10 mouse cellular contexts compared by ENCODE assay signal in the genomic region with DNA sequence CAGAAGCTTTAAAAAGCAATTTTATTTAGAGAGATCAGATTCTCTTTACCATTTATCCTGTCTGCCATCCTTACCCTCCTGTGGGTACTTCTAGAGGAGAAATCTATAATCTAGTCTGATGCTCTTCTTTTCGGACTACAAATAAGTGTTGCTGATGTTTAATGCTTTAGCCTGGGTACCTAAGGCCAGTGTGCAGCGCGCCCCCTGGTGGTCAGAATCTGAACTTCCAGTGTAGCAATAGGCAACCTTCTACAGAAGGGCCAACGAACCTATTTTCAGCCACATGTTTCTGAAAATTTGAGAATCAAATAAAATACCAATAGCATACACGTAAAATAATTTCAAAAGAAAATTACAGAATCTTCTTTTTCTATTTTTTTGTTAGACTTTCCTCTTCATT. TPM values are rescaled to one million over a fixed set of nuclear protein-coding genes. Genes with fewer than 3 reads are reported as not detected.
A peak's percentile ranks its signal among the peaks of the same experiment; 100 is the strongest.
DNase-seq lines count a peak whose midpoint lies in the region; ATAC-seq and TF ChIP-seq lines count a peak whose summit lies in the region.
"Had no signal": no experiment of that assay in that cellular context is flagged by ENCODE, and none has a peak within 500 bp of the region (broad histone marks: within the 10 kb centered on the region; RNA-seq: fewer than 3 reads in every experiment).

No protein-coding gene starts in this region.

- TF ChIP-seq CTCF in cerebellum, adult 2 months (IDR thresholded peaks at IDR 0.05; ENCODE audit: borderline replicate concordance, insufficient read depth, low read depth, low read length) = peak; percentile 49; the same call in 1 of the 2 replicates
- TF ChIP-seq CTCF in MEL (IDR thresholded peaks at IDR 0.05 in 2 of 3, conservative IDR thresholded peaks at IDR 0.05 in 1 of 3; ENCODE audit: control insufficient read depth in 1 of 3, insufficient read depth in 1 of 3, low read depth in 2 of 3, low read length in 3 of 3, poor library complexity in 1 of 3, severe bottlenecking in 1 of 3) = peak; percentile 51 to 81 (median 57)
- TF ChIP-seq CTCF in stomach, postnatal 0 days (IDR thresholded peaks at IDR 0.05; ENCODE audit: low read depth) = peak; percentile 94

- no peak overlapping the region for H3K9ac ChIP-seq in MEL (ENCODE audit: control insufficient read depth, low read depth, low read length, poor library complexity, severe bottlenecking)
- H3K9ac ChIP-seq in midbrain, embryonic 14.5 days (replicated peaks; ENCODE audit: low read length) = no peak overlapping the region
- H3K9ac ChIP-seq in stomach, postnatal 0 days (ENCODE audit: low read length) = no peak overlapping the region
- H3K9ac ChIP-seq: limb, embryonic 12.5 days had no signal

- no peak; the same call in none of the 2 replicates for TF ChIP-seq RAD21 in MEL (IDR thresholded peaks at IDR 0.05; ENCODE audit: low read depth, low read length)

- H3K4me3 ChIP-seq in cerebellum, adult 2 months (replicated peaks; ENCODE audit: insufficient read depth, low read depth, low read length) = no peak overlapping the region
- no peak overlapping the region for H3K4me3 ChIP-seq in MEL (ENCODE audit: control insufficient read depth in 1 of 2, insufficient read depth in 1 of 2, low read depth in 2 of 2, low read length in 2 of 2)
- no peak overlapping the region for H3K4me3 ChIP-seq in midbrain, embryonic 14.5 days (replicated peaks; ENCODE audit: low read depth, low read length)
- H3K4me3 ChIP-seq in stomach, postnatal 0 days (ENCODE audit: low read depth, low read length) = no peak overlapping the region
- H3K4me3 ChIP-seq: limb, embryonic 12.5 days had no signal

- peak; percentile 58; the same call in 1 of the 2 replicates for ATAC-seq in midbrain, embryonic 14.5 days (ENCODE audit: low FRiP score, low TSS enrichment)
- ATAC-seq in stomach, postnatal 0 days (ENCODE audit: low FRiP score, low TSS enrichment) = no peak

- DNase-seq in cerebellum, adult 2 months = peak; percentile 22 to 32
- DNase-seq in cerebellum, adult 9-11 months = no peak
- peak; percentile 39 for DNase-seq in MEL (ENCODE audit: low read depth, low spot score)
- DNase-seq in cerebellum, postnatal 25 days = peak; percentile 55 to 73
- peak; percentile 69 to 77 for DNase-seq in gastrocnemius, postnatal 4 days (ENCODE audit: low spot score in 2 of 2)
- peak; percentile 61 to 64 for DNase-seq in layer of hippocampus, postnatal 36 days
- DNase-seq in midbrain, embryonic 14.5 days = peak; percentile 83
- peak; percentile 77 for DNase-seq in stomach, postnatal 0 days (ENCODE audit: low spot score)

- no peak overlapping the region for H3K27ac ChIP-seq in cerebellum, adult 2 months (ENCODE audit: insufficient read depth, low read length)
- H3K27ac ChIP-seq in MEL (ENCODE audit: control insufficient read depth, low read depth, low read length) = no peak overlapping the region
- no peak overlapping the region for H3K27ac ChIP-seq in midbrain, embryonic 14.5 days (replicated peaks; ENCODE audit: low read depth, low read length)
- H3K27ac ChIP-seq in stomach, postnatal 0 days (replicated peaks) = no peak overlapping the region
- H3K27ac ChIP-seq: limb, embryonic 12.5 days had no signal

- H3K4me1 ChIP-seq in cerebellum, adult 2 months (ENCODE audit: control insufficient read depth, insufficient read depth, low read length) = no peaks in the 10 kb centered on the region
- no peaks in the 10 kb centered on the region for H3K4me1 ChIP-seq in MEL (ENCODE audit: control insufficient read depth in 1 of 2, insufficient read depth in 2 of 2, low read length in 2 of 2)
- no peaks in the 10 kb centered on the region for H3K4me1 ChIP-seq in midbrain, embryonic 14.5 days (ENCODE audit: control insufficient read depth, insufficient read depth, low read length)
- H3K4me1 ChIP-seq in stomach, postnatal 0 days (replicated peaks; ENCODE audit: control insufficient read depth, insufficient read depth) = no peaks in the 10 kb centered on the region
- H3K4me1 ChIP-seq: limb, embryonic 12.5 days had no signal

- H3K27me3 ChIP-seq in cerebellum, adult 2 months (ENCODE audit: control insufficient read depth, insufficient read depth, low read length) = no peaks in the 10 kb centered on the region
- H3K27me3 ChIP-seq in MEL (ENCODE audit: control insufficient read depth in 1 of 2, insufficient read depth in 2 of 2, low read length in 2 of 2) = no peaks in the 10 kb centered on the region
- no peaks in the 10 kb centered on the region for H3K27me3 ChIP-seq in midbrain, embryonic 14.5 days (ENCODE audit: control insufficient read depth, insufficient read depth, low read length)
- H3K27me3 ChIP-seq in stomach, postnatal 0 days (ENCODE audit: control insufficient read depth, insufficient read depth, low read length) = no peaks in the 10 kb centered on the region
- H3K27me3 ChIP-seq: limb, embryonic 12.5 days had no signal

- H3K9me3 ChIP-seq in MEL (replicated peaks; ENCODE audit: insufficient read depth, low read length) = no peaks in the 10 kb centered on the region
- H3K9me3 ChIP-seq in midbrain, embryonic 14.5 days (ENCODE audit: control insufficient read depth, low read length) = no peaks in the 10 kb centered on the region
- no peaks in the 10 kb centered on the region for H3K9me3 ChIP-seq in stomach, postnatal 0 days (ENCODE audit: control insufficient read depth, low read length)
- H3K9me3 ChIP-seq: limb, embryonic 12.5 days had no signal

- TF ChIP-seq EP300 in MEL (IDR thresholded peaks at IDR 0.05; ENCODE audit: low read depth in 1 of 2, low read length in 2 of 2) = no peak
- no peak for TF ChIP-seq EP300 in stomach, postnatal 0 days (optimal IDR thresholded peaks at IDR 0.05)

- no peak for TF ChIP-seq POLR2A in cerebellum, adult 2 months (IDR thresholded peaks at IDR 0.05; ENCODE audit: borderline replicate concordance, insufficient read depth, low read length)
- TF ChIP-seq POLR2A in MEL (IDR thresholded peaks at IDR 0.05; ENCODE audit: control insufficient read depth in 1 of 2, insufficient read depth in 1 of 2, low read depth in 1 of 2, low read length in 2 of 2, poor library complexity in 1 of 2) = no peak

- H3K4me2 ChIP-seq in midbrain, embryonic 14.5 days (ENCODE audit: low read length) = no peak overlapping the region
- no peak overlapping the region for H3K4me2 ChIP-seq in stomach, postnatal 0 days (replicated peaks; ENCODE audit: low read depth)
- H3K4me2 ChIP-seq: limb, embryonic 12.5 days had no signal

- WGBS in cerebellum, adult 2 months = 24% methylated on average over 5 of the region's 5 CpGs
- 27% methylated on average over 5 of the region's 5 CpGs for WGBS in midbrain, embryonic 14.5 days
- 24% methylated on average over 5 of the region's 5 CpGs for WGBS in stomach, postnatal 0 days

- H3K79me2 ChIP-seq in MEL (ENCODE audit: control insufficient read depth, insufficient read depth, low read length, poor library complexity) = no peaks in the 10 kb centered on the region

- no peaks in the 10 kb centered on the region for H3K36me3 ChIP-seq in MEL (ENCODE audit: control insufficient read depth in 1 of 2, insufficient read depth in 2 of 2, low read length in 2 of 2)
- H3K36me3 ChIP-seq in midbrain, embryonic 14.5 days (ENCODE audit: control insufficient read depth, insufficient read depth, low read length) = no peaks in the 10 kb centered on the region
- H3K36me3 ChIP-seq in stomach, postnatal 0 days (ENCODE audit: control insufficient read depth, insufficient read depth, low read length) = peaks cover 6% of the 10 kb centered on the region
- H3K36me3 ChIP-seq: G1E had no signal

TF ChIP-seq in MEL, 35 proteins besides CTCF, POLR2A, EP300 and RAD21:
- TF ChIP-seq BHLHE40 (IDR thresholded peaks at IDR 0.05; ENCODE audit: borderline replicate concordance, low read depth, low read length) (no peak), SMC3 (IDR thresholded peaks at IDR 0.05; ENCODE audit: low read depth, low read length) (peak; percentile 60), MEF2A (IDR thresholded peaks at IDR 0.05; ENCODE audit: extremely low read depth, insufficient replicate concordance, low read depth, low read length, poor library complexity, severe bottlenecking) (no peak), TAL1 (IDR thresholded peaks at IDR 0.05; ENCODE audit: low read length) (no peak)

RNA-seq across cellular contexts. Expression of gene Mgst1, which starts 13.0 kb away (rescaled TPM):
- polyA plus RNA-seq in cerebellum, adult 2 months (2012; rRNA removed) = 33.2 and 36.4 TPM in 2 replicates
- total RNA-seq in MEL (2012; rRNA removed) = not detected in 2 replicates
- not detected for polyA plus RNA-seq in MEL (2012; ENCODE audit: insufficient read depth in 1 of 2, insufficient read length in 2 of 2, low read depth in 1 of 2, low replicate concordance in 2 of 2, missing spikeins in 1 of 2)
- total RNA-seq in gastrocnemius, postnatal 4 days (2021) = 10 to 100 TPM; 31.8 to 43.9 TPM
- total RNA-seq in layer of hippocampus, postnatal 36 days (2021) = 10 to 100 TPM in 1 of 2 experiments, 1 to 10 TPM in 1; 9.2 to 12.4 TPM
- 70.5 and 79.2 TPM in 2 replicates for polyA plus RNA-seq in midbrain, embryonic 14.5 days (2014; fragmentation: Nextera tagmentation; extraction: Ambion mirVana)
- polyA plus RNA-seq in stomach, postnatal 0 days (2015; fragmentation: Nextera tagmentation; extraction: Ambion mirVana) = 563 and 579 TPM in 2 replicates
- total RNA-seq: G1E had no signal
- polyA plus RNA-seq: G1E had no signal

Comparison
In these comparisons a context has a peak if more than half of its experiments do, and no peak if none do; other contexts are left out.
1. RNA of gene Mgst1, which starts 13.0 kb away (polyA plus RNA-seq): 563 to 579 TPM in stomach, postnatal 0 days, 70.5 to 79.2 TPM in midbrain, embryonic 14.5 days and 33.2 to 36.4 TPM in cerebellum, adult 2 months; not detected in MEL; every median in the first group is over 10 times any median in the second.
2. Peak in every context shown above with its lines, with median percentiles within 50 percentile points of each other: CTCF ChIP-seq.